Mouse (Mus musculus) splenic B cell, adult 2 months (primary cell): ENCODE results near the gene Zfp960.
"Not testable (repeated sequence)": the region's sequence is repeated elsewhere in the genome, so short reads cannot be mapped to it uniquely, and the experiment has no call there.

Source experiments
- DNase-seq: peaks from one replicate; pipeline ENCODE4 v3.0.0-alpha.2; 2011; ENCODE audit warnings: low read depth, low spot score
- H3K27me3 ChIP-seq: 2 replicates; pipeline ENCODE4 v1.6.1; 2012; ENCODE audit warnings: mild to moderate bottlenecking, low read length, moderate library complexity, mixed read lengths; ENCODE audit not compliant: control insufficient read depth, poor library complexity, insufficient read depth, severe bottlenecking
- H3K36me3 ChIP-seq: 2 replicates; pipeline ENCODE4 v1.6.1; 2012; ENCODE audit warnings: mild to moderate bottlenecking, low read length, moderate library complexity, mixed read lengths; ENCODE audit not compliant: control insufficient read depth, poor library complexity, insufficient read depth, severe bottlenecking

The Zfp960 gene

DNA sequence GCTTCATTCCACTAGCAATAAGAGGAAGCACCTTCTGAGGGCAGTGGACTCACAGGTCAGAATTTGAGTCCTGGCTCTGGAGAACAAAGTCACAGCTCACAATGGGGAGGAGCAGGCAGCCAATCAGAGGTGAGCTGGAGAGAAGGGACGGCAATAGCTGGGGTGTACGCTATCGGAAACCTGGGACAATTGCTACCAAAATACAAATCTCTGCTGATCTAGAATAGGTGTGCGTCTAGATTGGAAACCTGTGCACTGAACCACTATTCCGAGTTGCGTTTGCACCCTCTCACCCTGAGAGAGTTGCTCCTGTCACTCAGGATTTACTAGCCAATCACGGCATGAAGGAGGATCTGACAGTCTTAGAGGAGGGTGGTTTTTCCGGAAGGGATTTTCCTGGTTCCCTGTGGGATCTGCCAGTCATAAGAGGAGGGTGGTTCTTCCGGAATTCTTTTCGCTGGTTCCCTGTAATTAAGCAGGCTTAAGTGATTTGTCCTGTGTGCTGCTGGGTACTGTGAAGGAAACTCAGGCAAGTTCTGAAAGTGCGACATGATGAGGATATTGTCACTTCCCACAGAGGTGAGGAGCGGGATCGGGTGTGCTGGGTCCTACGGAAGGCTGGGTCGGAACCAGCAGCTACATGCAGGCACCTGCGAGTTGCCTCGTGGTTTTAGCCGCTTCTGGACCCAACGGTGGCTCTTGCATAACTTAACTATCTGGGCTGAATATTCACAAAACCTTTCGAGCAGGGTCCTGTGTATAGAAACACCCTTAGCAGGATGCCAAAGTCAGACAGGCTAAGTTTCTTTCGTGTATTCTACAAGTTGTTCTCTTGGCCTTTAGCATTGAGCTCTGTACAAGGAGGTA lies at the start of gene Zfp960:
TSS of gene Zfp960 (plus strand) at position 486 of the 867 bp plus-strand sequence.
- H3K27me3 ChIP-seq, DNase-seq, H3K36me3 ChIP-seq: not testable (repeated sequence)

DNA sequence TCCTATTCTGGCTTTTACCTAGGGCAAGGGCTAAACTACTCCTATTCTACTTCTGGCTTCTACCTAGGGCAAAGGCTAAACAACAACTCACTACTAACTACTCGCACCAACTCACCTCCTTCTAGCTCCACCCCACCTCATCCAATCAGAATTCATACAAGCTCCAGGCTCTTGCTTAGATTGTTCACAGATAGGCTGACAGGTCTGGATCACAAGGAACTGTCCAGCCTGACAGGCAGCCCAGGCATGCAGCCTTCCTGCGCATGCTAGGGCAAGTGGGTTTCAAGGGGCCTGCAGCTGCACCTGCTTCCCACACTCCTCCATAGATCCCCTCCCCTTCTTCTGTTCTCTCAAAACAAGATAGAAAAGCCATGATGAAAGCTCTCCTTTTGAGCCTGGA lies 45.8 kb upstream of the Zfp960 start:
- DNase-seq, H3K27me3 ChIP-seq, H3K36me3 ChIP-seq: not testable (repeated sequence)

DNA sequence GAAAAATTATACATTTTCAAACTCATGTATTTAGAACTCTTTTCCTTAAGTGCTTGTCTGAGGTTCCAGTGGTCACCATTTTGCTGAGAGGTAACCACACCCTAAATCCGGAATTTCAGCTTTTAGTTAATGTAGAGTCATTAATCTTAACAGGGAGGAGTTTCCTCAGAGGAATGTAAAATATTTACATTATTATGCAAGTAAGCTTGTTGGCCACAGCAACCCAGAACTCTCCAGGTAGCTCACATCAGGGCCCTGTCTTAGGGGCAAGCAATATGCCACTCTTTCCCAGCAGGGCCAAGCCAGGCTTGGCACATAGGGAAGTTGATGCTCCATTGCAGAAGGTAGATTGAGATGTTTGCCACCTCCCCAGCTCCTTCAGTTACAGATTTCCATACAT lies 4.3 kb upstream of the Zfp960 start:
- DNase-seq, H3K27me3 ChIP-seq, H3K36me3 ChIP-seq: not testable (repeated sequence)

DNA sequence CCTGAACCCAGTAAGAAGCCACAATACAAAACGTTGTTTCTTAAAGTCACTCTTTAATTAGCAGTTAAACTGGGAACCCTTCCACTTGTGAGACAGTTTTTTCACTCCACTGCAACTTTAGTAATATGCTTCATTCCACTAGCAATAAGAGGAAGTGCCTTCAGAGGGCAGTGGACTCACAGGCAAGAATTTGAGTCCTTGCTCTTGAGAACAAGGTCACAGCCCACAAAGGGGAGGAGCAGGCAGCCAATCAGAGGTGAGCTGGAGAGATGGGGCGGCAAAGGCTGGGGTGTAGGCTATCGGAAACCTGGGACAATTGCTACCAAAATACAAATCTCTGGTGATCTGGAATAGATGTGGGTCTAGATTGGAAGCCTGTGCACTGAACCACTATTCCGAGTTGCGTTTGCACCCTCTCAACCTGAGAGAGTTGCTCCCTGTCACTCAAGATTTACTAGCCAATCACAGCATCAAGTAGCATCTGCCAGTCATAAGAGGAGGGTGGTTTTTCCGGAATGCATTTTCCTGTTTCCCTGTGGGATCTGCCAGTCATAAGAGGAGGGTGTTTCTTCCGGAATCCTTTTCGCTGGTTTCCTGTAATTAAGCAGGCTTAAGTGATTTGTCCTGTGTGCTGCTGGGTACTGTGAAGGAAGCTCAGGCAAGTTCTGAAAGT lies 57.1 kb downstream of the Zfp960 start, which contains the start of gene Zfp97:
TSS of gene Zfp97 (plus strand) at position 586 of the 673 bp plus-strand sequence.
- H3K27me3 ChIP-seq, DNase-seq, H3K36me3 ChIP-seq: not testable (repeated sequence)
